Mouse (Mus musculus) neural tube, embryonic 10.5 days (tissue): ENCODE data around the gene Zic2.
"Not testable (repeated sequence)": the region's sequence is repeated elsewhere in the genome, so short reads cannot be mapped to it uniquely, and the experiment has no call there.

Source experiments
- DNase-seq: peaks from one replicate; pipeline ENCODE4 v3.0.0-alpha.2; 2017; ENCODE audit warnings: low spot score; ENCODE audit errors: extremely low spot score

Zic2 gene

DNA sequence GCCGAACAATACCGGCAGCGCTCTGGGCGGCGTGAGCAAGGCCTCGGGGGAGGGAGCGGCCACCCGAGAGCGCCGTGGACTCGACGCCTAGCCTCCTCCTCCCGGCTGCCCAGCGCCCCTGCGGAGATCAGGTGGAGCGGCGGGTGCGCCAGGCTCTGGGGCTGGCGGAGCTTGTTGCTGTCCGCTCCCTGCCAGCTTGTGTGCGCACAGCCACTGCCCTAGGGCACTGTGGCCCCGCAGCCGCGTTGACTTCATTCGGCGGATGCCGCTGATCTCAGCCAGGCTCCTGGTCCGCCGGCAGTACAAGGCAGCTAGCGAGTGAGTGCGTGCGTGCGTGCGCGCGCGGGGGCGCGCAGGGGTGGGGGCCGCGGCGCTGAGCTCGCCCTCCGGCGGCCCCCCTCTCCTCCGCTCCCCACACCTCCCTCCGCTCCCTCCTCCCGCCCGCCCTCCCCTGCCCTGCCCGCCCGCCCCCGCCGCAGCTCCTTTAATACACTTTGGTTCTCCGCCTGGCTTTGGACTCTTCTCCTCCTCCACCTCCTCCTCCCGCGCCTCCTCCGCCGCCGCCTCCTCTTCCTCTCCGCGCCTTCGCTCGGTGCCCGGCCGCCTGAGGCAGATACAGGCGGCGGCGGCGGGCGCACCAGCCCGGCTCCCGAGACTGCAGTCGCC is at the start of gene Zic2:
Gene Zic2, plus strand, starts transcription at position 545 of the 666 bp plus-strand sequence.
- no peak for DNase-seq

DNA sequence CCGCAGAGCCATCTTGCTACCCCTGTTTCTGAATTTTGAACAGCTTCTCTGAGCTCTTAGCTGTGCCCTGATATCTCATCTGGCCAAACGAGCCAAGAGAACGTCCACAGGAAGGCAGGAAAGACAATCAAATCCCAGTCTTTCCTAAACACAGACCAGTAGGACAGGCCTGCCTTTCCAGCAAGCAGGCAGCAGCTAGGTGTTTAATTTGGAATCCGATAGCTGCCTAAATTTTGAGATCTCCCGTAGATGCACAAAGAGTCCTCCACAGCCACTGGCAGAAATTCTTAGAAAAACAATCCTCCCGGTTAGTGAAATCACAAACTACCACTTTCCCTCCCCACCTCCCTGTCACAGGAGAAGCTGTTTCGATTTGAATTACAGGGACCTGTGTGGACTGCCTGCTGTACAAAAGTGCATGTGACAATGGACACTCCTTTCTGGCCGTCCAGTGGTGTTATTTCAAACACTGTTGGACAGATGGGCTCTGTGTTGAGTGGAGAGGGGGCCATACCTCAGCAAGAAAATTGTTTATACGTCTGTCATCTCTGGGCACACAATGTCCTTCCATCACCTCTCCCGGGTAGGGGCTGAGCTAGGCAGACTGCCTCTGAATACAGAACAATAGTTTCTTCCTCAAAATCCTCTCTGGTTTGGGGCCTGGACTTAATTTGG is 48.6 kb upstream of the Zic2 start:
- DNase-seq = no peak

DNA sequence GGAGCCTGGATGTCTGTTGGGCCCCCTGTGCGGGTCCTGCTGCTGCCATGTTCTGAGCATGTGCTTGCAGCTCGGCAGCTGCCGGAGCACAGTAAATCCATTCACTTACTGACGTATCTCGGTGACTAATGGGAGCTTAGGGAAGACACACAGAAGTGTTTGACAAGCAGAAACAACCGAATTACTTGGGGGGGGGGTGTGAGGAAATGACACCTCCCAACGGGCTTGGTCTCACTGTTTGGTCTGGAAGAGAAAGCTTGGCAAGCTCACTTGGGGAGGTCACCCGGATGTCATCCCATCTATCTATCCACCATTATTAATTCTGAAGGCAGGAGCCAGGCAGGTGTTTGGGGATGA is 48.1 kb upstream of the Zic2 start:
- peak; percentile 47 for DNase-seq

GRCm38 (mm10) chr14:122427654-122428053 is 47.6 kb upstream of the Zic2 start:
- DNase-seq = no peak

DNA sequence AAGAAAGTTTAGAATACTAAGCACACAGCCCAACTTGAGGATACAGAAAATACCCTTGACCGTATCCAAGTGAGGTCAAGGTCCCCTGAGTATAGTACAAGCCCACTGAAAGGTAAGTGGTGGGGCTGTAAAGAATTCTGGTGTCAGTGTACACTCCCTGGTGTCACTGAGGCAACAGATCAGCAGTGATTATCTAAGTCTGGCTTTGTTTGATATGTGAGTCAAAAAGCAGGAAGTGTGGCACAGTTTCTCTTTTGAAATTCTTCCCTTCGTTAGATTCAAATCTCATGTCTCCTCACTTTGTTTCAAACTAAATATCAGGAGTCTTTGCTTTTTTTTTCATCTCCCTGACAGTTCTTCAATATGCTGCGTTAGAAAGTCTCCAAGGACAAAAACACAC is 42.7 kb upstream of the Zic2 start:
- no peak for DNase-seq

- no peak for DNase-seq
Observed at GRCm38 (mm10) chr14:122434039-122434438, 41.2 kb upstream of the Zic2 start.

DNA sequence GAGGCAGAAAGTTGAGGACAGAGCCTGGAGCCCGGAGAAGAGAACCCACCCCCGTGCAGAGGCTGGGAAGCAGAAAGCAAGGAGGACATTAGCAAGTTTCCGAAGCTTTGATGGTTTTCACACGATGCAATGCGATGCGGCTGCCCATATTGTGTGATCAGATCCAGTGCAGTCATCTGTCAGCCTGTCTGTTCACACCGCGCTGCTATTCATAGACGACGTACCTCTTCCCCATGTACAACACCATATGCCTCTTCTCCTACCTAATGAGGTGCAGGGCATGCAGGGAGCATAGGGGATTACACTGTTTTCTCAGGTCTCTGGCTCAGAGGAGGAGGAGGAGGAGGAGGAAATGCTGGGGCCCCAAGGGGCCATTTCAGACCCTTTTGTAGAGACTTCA is 38.4 kb upstream of the Zic2 start:
- DNase-seq = no peak

DNA sequence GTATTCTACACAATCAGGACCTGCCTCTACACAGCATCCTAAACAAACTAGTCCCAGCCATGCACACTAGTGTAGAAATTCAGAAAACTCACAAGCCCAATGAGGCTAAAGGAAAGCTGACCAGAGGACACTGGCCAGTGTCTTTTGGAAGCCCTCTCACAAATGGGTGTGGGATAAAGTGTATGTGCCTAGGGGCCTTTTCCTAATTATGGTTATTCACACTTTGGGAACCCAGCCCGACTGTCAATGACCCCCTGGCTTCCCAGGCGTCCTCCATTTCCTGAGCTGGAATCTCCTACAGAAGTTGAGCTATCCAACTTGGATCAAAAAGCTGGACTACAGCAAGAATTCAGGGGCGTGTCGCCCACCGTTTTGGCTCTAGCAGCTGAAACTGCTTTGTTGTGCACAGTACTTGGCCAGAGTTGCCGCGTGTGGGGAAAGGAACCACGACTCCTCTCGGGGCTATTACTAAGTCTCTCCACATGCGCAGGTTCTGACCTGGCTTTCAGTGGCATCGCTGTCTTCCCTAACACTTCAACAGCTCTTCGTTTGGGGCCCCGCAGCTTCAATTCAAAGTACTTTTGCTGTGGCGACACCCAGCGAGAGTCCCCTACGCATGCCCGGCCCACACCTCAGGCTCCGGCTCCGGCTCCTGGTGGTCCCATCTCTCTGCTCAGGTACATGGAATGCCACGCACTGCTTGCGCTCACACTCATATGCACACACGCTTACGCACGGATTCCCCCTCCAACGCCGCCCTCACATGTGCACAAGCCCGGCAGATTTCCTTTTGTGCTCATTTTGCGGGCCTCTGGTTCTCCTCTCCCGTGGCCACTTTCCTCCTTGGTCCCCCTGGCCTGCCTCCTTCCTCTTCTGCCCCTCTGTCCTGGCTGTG is 25.4 kb upstream of the Zic2 start:
- DNase-seq = peak; percentile 65

DNA sequence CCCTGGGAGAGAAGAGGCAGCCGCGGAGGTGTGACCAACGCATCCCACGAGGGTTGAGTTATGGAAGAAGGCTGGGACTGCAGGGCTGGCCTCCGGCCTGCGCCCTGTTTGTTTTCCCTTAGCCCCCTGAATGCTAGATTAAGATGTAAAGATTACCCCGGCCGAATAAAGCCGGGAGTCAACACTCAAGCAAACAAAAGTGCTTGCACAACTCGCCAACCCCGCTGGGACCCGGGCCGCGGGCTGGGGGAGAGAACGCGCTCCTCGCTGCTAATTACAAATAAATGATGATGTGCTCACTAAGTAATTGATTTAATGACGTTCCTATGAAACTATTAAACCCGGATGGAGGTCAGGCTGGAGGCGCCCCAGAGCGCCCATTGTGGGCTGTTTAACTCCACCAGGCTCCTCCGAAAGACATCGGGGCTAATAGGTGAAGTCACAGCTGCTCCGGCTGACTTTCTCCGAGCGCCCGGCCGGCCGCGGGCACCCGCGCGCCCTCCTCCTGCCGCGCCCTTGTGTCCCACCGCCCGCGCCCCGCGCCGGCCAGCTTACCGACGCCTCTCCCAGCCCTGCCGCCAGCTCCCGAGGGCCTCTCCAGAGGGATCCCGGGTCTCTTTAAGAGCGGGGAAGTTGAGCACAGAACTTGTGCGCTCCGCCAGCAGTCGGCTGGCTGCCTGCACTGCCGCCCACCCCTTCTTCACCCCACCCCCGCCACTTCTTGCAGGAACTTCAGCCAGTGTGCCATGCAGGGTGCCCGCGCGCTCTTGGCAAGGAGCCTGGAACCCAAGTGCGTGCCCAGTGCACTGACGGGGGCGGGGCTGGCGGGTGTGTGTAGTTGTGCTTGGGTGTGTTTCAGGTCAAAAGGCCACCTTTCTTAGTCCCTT is 24.5 kb upstream of the Zic2 start, which contains the start of gene Gm5089:
Gene Gm5089, minus strand, starts transcription at position 620 of the 887 bp plus-strand sequence.
- peak; percentile 76 for DNase-seq

DNA sequence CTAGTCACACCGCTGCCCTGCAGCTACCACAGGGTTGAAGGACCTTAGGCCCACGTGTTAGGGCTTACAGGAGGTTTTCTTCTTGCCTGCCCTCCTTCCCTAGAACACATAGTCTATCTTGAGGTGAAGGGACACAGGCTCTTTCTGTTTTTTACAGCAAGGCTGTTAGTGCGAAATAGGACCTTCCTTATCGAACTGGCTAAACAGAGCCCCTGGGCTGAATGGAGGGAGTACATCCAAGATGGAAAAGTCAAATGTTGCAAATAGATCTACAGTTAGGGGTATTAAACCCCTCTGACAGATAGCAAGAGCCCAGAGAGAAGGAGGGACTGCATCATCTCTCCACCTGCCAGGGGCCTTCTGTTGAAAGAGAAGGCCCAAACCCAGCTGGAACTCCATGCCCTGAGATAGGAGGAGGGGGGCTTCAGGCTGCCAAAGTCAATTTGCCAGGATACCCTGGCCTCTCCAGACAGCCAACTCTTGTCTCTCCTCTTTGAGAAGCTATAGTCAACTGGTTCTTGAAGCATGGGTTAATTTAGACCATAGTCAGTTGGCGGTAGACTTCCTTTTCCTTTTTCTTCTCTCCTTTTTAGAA is 23.6 kb upstream of the Zic2 start:
- peak; percentile 49 for DNase-seq

DNA sequence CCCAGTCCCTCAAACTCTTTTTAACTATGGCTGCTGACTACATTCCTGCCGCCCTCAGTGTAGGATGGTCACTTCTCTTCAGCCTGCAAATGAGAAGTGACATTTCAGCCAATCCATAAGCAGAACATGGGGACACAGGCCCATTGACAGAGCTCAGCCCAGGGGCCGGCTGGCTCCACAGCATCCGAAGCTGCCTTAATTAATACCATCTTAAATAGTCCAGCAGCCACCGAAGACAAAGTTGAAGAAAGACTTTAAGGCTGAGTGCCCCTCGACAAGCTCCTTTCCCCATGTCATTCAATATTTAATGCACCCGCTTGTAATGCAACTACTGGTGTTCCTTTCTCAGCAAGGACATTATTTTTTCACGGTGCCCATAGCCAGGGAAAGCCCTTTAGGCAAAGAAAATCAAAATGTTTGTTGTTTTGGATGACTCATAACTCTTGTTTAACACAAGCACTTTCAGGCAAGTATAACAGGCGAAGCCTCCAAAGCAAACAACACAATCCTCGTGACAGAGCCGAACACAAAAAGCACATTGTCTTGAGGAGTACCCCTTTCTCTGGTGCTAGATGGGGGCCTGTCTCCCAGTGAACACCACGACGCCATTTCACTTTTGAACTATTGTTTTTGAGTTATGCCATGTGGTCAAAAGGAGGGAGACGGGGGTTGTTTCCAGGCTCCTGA is 22.4 kb upstream of the Zic2 start:
- peak; percentile 54 for DNase-seq

DNA sequence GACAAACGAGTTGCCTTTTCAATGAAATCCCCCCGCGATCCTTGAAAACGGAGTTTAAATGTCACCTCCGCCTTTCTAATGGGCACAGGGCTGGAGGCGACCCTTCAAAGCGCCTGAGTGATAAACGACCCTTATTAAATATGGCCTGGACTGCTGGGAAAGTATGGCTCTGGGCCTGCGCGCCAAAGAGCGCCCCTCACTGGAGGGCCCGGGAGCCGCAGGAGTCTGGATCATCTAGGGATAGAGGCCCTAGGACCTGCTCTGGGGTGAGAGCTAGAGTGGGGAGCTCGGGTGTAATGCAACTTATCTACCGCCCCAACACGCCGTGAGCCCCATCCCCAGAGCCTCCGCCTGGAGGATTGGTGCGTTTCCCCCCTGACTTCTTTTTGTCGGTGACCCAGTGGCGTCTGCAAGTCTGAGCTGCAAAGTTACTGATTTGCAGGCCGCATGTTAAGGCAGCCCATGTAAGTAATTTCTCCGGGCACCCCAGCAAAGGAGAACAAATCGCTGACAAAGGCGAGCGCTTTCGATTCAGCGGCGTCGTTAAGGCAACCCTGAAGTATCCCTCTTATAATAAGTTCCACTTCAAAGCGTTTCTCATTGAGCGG is 21.7 kb upstream of the Zic2 start:
- peak; percentile 83 for DNase-seq

DNA sequence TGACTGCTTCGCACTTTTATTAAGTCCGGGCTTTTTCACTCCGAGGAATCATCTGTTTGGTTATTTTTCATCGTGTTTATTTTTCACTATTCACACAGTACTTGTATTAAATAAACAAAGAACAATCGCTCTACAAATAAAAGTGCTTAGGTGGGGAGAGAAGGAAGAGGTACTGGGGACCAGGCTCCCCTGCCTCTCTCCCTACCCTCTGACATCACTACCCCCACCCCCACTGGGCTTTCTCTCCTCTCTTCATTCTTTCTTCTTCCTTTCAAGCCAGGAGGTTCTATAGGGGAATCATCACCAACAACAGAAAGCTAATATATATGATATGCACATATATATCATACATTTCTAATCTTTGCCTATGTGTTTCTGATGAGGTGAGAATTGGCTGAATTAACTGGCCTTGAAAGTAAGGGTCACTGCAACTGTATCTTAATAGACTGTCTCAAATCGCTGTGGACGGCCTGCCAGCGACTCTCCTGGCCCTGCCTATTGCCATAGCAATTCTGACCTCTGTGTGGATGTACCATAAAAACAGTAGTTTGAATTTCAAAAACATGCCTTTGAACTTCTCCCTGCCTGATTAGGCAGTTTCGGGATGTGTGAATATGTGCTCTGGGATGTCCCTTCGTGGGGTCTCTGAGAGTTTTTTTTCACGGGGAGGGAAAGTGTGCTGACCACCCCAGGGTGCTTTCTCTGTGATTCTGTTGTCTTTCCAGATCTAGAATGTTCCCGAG is 21.1 kb upstream of the Zic2 start:
- DNase-seq = peak; percentile 31

- DNase-seq = no peak
Observed at GRCm38 (mm10) chr14:122454901-122455561, 20.2 kb upstream of the Zic2 start.

DNA sequence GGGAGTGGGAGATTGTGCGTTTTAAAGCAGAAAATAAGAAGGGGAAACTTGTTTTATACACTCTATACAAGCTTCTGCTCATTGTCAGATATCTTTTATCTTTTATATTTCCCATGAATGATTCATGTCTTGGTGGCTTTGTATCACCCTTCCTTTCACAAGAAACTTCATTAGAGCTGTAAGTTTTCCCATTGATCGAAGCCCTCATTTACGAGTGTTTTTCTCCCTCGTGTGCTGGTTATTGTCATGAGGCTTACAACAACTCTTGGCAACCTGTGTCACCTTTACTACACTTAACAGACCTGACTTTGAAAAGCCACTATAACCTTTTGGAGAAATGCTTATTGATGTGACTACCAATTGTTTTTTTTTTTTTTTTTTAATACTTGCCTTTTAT is 19.7 kb upstream of the Zic2 start:
- DNase-seq = no peak

- DNase-seq = not testable (repeated sequence)
Observed at GRCm38 (mm10) chr14:122459332-122459731, 15.9 kb upstream of the Zic2 start.

DNA sequence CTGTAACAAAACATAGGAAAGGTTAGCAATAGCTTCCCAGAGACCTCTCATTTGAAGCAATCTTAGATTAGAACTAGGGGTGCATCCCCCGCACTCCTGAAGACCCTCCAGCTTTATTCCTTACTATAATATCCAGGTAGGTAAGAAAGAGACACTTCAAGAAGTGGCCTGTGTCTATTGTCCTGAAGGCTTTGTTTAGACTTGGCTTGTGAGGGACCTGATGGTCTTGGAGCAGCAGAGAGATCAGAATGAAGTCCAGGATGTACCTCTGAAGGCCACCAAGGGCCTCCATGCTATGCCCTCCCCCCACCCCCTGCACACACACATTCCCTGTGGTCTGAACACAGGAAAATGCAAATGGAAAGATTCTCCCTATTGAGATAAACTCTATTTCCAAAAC is 15.5 kb upstream of the Zic2 start:
- DNase-seq = no peak

DNA sequence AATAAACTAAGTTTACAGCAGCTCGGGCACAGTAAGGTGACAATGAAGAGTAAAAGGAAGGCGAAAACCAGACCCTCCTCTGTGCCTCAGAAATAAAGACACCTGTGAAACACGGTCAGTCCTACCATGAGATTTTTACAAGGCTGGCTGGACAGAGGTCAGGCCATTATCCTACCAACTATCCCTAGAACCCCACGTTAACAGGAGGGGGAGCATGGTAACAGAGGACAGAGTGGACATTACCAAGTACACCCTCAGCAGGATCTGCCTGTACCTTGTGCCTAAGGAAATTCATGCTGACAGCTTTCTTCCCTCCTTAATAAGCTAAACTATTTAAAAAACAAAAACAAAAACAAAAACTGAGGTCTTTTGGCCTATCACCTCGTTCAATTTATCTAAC is 15.0 kb upstream of the Zic2 start:
- no peak for DNase-seq

GRCm38 (mm10) chr14:122461500-122461899 is 13.7 kb upstream of the Zic2 start:
- no peak for DNase-seq
